Mouse (Mus musculus): ENCODE data around the gene Gpr142.

Gene Gpr142

DNA sequence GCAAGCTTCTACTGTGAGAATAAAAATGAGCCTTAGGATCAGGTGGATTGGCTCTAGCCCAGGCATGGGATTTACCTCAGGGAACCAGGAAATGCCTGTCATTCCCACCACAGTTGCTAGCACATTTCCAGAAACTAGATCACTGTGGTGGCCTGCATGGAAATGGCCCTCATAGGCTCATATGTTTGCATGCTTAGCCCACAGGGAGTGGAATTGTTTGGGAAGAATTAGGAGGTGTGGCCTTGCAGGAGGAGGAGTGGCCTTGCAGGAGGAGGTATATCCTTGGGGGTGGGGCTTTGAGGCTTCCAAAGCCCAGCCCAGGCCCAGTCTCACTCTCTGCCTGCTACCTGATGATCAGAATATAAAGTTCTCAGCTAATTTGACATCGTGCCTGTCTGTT, 3.2 kb downstream of the Gpr142 start:
- DNase-seq (ENCODE audit: inconsistent ontology term) = no peak

DNA sequence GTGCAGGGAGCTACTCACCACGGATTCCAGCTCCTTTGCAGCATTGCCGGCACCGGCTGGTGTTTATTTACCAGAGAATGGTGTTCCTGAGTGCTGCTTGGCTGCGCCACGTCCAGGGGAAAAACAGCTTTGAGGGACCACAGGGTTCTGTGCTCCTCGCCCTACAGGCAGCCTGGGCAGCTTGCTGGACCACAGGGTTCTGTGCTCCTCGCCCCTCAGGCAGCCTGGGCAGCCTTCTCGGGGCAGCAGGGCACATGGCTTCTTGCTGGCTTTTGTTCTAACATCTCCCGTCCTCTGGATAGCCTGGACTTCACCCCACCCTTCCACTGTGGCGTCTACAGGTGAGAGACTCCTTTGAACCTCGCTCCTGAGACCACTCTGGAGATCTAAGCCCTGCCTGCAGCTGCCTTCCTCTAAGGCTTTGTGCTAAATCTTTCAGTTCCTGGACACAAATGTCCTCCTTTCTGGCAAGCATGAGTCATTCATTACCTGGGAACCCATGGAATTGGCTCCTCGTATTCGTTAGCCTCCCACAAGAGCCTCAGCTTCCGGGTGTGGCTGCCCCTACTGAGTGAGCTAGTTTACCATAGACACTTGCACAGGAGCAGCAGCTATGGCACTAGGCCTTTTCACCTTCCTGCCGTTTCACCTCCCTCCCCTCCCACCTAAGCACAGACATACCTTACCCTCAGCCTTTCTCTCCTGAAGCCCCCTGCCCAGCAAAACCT, 4.0 kb downstream of the Gpr142 start:
- no peak for DNase-seq (ENCODE audit: inconsistent ontology term)

DNA sequence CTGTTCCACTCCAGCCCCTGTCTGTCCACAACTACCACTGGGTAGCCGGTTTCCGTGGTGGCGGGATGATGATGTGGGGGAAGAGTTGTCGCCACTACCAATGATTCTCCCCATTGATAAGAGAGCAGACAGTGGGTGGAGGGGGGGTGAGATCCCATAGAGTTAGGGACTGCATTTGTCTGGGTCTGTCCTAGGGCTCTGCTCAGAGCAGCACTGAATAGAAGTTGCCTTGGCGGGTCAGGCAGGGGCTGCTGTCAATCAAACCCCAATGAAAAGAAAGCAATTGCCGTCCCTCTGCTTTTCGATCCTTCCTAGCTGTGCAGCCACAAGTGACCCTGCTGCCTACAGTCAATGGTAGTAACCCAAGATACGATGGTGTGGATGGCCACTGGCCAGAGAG, 5.3 kb downstream of the Gpr142 start:
- DNase-seq (ENCODE audit: inconsistent ontology term) = no peak

DNA sequence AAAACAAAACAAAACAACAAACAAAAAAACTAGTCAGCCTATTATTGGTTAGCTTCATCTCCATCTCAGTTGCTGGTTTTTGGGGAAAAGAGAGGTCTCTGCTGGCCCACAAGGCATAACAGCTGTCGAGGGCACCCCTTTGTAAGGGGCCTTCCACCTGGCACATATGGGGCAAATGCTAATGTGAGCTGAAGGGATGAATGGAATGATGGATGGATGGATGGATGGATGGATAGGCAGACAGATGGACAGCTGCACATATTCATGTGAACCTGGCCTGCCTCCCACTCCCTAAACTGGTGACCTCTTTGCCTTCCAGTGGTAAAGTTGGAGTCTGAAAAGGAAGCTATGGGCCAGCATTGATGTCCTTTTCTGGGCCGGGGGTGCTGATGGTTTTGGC, 8.3 kb downstream of the Gpr142 start:
- no peak for DNase-seq (ENCODE audit: inconsistent ontology term)

DNA sequence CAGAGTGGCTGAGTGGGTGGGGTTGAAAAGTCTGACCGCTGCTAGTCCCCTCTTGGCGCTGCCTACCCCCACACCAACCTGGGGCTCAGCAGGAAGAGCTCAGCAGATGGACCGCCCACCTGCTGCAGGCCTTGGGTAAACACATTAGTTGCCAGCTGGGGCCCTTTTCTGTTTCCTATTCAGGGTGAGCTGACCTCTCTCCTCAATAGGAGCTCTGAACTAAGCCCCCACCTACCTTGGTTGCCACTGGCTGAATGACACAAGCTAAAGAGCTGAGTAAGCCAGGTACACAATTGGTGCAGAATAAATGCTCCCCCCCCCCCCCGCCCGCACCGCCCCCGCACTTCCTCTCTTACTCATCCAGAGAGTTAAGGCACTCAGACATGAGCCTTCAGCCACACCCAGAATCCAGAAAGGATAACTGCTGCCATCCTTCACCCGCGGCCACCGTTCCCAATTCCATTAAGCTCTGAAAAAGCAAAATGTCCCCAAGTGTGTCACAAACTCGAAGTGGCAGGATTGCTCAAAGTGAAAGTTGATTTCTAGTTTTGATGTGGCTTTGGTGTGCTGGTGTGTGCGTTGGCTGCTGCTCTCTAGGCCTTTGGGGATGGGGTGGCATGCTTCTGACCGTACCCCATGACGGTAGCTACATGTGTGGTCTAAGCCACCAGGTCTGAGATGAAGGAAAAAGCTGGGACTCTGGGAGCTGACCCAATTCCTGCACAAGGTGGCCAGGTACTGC, 9.1 kb downstream of the Gpr142 start:
- DNase-seq (ENCODE audit: inconsistent ontology term) = no peak

DNA sequence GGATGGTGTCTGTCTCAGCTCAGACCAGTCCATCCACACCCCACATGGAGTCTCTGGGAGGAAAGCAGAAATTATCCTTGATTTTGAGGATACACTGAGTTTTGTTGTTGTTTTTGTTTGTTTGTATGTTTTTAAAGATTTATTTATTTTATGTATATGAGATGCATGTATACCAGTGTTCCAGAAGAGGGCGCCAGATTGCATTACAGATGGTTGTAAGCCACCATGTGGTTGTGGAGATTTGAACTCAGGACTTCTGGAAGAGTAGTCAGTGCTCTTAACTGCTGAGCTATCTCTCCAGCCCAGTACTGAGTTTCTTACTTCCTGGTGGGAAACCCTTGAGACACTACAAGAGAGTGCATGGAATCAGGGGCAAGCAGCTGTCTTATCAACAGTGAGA, 10.6 kb downstream of the Gpr142 start:
- DNase-seq (ENCODE audit: inconsistent ontology term) = no peak

DNA sequence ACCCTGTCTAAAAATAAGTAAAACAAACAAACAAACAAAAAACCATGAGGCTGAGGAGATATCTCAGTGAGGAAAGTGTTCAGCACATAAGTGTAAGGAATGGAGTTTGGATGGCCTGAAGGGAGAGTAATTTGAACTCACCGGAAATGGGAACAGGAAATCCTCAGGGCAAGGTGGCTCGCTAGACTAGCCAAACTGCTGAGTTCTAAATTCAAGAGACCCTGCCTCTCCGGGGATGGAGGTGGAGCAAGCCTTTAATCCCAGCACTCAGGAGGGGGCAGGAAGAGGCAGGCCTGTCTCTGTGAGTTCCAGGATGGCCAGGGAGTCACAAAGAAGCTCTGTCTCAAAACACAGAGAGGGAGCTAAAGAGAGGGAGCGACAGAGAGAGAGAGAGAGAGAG, 11.6 kb downstream of the Gpr142 start:
- no peak for DNase-seq (ENCODE audit: inconsistent ontology term)

DNA sequence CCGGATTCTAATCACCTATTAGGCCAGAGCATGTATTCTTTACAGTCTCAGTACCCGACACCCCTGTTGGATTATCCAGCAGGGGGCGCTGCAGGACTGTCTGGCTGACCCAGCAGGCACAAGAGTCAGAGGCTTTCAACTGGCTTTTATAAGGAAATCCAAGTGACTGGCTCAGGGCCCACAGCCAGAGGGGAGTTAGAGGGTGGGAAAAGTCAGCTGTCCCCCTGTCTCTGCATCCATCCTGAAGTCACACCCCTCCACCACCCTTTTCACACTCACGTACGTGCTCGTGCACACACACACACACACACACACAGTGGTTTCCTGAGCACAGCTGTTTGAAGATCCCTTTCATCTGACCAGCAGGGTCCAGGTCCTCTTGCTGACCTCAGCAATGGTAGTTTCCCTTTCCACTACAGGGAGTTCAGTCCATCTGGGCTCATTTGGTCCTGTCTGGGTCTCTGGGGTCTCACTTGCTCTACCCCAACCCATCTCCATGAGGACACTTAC, 14.1 kb downstream of the Gpr142 start:
- peak; percentile 74 for DNase-seq (ENCODE audit: inconsistent ontology term)

DNA sequence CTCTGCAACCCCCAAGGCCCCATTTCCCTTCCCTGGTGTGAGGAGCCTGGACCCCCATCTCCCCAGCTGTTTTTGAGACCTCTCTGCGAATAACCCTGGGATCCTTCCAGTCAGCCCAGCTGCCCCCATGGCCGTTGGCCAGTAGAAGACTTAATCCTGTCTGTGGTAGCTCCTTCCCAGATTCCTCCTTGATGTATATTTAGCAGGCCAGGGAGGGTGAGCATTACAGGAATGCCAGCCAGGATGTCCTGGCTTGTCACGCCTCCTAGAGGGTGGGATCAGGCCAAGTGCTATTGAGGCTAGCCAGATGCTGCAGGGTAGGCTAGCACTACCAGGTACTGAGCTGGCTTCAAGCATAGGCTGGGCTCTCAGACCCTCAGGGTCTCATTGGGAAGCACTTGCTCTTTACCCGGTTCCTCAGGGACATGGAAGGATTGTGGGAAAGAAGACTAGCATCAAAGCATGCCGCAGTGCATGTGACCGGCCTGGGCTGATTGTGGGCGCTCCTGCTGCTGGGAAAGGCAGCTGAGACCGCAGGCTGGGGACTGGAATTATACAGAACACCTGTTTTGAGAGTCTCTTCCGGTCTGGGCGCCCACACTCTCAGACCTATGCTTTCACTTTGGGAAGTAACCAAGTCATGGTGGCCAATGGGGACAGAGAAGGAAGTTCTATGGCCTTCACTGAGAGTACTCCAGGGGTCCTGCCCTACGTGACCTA, 16.3 kb downstream of the Gpr142 start:
- no peak for DNase-seq (ENCODE audit: inconsistent ontology term)

DNA sequence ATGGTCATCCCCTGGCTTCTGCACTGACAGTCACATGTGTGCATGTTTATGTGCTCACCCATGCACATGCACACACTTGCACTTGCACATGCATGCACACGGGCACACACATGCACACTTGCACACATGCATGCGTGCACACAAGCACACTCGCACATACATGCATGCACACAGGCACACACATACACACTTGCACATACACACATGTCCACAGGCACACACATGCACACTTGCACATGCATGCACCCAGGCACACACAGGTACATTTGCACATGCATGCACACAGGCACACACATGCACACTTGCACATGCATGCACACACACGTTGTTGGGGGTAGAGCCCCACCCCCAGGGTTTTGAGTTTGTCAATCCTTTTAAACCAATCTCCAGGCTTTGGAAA, 18.2 kb downstream of the Gpr142 start:
- DNase-seq (ENCODE audit: inconsistent ontology term) = no peak

DNA sequence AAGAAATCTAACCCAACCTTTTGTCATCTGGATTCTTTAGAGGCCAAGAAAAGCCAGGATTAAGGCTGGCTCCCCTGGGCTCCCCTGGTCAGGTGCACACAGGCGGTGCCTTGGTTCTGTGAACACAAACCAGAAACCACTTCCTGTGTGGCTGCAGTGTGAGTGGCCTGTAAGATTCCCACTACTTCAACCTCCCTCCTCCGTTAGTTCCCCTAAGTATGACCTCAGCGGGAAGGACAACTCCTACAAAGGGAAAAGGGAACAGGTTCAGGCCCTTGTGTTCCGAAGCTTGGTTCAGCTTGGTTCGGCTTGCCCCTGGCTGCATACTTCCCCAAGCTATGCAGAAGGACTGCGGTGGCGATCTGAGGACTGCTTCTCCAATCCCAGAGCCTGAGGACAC, 19.5 kb downstream of the Gpr142 start:
- no peak for DNase-seq (ENCODE audit: inconsistent ontology term)

DNA sequence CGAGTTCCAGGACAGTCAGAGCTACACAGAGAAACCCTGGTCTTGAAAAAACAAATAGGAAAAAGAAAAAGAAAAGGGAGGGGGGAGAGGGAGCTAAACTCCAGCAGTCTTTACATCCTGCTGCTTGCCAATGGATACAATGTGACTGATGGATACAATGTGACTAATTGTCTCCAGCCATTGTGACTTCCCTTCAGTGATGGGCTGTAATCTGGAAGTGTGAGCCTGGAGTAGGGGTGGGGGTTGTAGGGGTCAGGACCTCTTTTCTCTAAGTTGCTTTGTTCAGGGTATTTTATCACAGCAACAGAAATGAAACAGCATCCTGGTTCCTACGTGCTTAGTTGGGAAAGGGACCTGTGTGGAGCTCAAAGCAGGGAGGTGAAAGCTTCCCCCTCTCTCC, 20.4 kb downstream of the Gpr142 start:
- no peak for DNase-seq (ENCODE audit: inconsistent ontology term)

DNA sequence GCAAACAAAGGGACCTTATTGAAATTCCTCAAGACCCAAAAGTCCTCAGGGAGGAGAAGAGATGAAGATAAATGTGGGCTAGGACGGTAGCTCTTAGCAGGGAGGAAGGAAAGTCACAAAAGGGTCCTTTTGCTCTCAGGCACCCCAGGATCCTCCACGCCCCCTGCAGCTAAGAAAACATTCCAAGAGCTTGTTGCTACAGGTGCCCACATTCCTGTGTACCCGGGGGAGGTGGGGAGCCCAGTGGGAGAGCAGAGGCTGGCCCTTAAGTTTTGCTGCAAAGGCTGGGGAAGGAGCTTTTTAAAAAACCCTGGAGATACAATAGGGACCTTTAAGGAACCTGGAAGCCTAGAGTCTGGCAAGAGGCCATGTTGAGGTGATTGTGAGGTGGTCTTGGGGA, 21.7 kb downstream of the Gpr142 start:
- DNase-seq (ENCODE audit: inconsistent ontology term) = no peak

DNA sequence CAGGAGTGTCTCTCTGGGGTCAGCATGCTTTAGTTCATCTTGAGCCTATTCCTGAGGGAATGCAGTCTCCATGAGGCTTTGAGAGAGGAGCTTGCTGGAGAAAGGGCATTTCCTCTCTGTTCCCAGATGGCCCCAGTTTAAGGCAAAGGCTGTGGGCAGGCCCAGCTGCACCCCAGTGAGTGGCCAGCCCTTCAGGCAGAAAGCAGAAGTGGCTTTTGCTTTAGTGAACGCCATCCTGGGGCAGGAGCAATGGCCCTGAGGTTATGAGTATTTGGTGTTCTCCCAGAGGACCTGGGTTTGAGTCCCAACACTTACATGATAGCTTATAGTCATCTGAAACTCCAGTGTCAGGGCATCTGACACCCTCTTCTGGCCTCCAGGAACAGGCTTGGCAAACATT, 22.6 kb downstream of the Gpr142 start:
- DNase-seq (ENCODE audit: inconsistent ontology term) = no peak

DNA sequence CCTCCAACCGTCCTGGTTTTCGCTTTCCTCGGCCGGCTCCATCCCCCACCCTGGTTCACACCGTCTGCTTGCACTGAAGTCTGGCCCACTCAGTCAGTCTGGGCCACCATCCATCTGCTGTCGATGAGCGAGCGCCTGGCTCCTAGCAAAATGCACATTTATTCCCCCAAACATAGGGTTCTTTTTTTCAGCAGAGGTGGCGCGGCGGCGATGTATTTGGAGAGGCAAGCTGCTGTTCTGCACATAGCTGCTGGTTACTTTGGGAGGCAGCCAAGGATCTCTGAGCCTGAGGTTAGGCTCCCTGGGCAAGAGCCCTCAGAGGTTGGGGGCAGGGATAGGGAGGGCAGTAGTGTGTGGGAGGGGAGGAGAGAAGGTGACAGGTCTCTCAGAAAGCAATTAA, 24.0 kb downstream of the Gpr142 start:
- DNase-seq (ENCODE audit: inconsistent ontology term) = peak; percentile 53

DNA sequence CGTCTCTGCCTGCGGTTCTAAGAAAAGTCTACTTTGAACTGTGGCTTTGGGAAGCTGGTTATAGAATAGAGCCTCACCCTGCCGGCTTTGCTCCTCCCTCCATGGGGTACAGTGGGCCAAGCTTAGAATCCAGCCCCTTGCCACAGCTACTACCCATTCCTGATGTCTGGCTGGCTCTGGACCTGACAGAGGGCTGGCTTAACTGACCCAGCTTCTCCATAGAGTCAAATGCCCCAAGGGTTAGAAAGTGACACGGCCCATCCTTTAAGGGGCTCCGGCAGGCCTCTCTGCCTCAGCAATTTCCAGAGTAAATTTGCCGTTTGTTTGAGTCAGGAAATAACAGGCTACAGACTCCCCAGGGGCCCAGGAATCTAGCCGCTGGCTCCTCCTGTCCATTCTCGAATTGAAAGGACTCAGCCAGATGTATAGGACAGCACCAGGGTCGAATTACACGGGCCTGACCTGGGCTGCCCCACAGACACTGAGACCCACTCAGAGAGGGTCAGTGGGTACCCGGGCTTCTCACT, 24.5 kb downstream of the Gpr142 start:
- DNase-seq (ENCODE audit: inconsistent ontology term) = peak; percentile 16

DNA sequence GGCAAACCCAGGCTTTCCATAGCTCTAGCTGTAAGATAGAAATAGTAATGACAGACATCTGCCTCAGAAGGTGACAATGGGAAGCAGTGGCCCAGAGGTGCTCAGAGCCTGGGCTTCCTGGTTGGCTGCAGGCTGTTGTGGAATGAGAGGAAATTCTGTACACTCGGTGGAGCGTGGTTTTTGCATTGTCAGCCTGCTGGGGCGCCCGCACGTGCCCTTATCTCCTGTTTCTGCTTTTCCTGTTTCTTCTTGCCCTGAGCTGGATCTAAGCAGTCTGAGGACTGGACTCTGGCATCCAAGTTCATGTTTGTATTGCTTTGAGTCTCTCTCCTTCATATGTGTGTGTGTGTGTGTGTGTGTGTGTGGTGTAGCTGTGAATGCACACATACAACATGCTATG, 28.0 kb downstream of the Gpr142 start:
- no peak for DNase-seq (ENCODE audit: inconsistent ontology term)

DNA sequence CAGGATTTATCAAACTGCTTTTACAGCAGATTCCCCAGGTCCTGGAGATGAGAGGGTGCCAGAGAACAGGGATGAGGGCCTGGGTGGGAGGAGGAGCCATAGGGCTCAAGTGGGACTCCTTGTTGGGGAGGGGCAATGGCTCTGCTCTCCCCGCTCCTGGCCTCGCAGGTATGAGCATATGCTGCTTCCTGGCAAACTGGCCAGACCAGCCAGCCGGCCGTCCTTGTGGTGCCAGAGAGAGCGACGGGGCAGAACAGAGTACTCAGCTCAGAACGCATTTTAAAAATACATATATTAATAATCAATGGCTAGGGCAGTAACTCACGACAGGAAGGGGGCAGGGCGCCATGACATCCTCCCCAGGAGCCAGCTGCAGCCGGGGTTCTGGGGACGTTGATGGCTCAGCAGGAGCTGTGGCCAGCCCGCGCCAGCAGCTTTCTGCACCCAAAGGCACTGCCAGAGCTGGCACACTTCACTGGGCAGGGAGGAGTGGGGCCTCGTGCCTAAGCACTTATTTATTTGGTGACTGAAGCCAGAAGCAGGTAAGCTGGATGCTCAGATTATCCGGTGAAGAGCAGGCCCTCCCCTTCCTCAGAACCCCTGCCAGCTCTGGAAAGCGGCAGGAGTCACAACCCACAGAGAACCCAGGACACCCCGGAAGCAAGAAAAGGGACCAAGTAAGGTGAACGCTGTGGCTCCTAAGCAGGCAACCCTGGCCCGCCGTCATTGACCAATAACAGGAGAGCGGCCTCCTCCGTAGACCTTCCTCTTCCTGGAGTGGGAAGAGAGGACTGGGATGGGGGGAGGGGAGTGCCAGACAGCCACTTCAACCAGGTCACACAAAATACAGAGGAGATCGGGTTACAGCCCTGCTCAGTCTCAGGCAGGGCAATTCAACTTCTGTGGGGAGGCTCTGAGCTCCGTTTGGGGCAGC, 31.0 kb downstream of the Gpr142 start:
- peak; percentile 84 for DNase-seq (ENCODE audit: inconsistent ontology term)

DNA sequence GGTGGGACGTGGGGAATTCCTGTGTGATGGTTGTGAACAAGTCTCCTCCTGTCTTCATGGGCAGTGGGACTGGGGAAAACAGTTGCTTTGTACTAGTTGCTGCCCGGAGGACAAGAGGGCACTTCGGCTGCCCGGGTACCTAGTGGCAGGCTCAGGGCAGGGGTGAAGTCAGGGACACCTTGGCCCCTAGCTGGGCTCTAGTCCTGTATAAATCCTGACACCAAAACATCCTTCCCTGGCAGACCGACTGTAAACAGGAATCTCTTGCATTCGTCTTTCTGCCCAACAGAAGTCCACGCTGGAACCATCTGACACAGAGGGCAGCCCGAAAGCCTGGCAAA, 31.7 kb downstream of the Gpr142 start:
- DNase-seq (ENCODE audit: inconsistent ontology term) = no peak

DNA sequence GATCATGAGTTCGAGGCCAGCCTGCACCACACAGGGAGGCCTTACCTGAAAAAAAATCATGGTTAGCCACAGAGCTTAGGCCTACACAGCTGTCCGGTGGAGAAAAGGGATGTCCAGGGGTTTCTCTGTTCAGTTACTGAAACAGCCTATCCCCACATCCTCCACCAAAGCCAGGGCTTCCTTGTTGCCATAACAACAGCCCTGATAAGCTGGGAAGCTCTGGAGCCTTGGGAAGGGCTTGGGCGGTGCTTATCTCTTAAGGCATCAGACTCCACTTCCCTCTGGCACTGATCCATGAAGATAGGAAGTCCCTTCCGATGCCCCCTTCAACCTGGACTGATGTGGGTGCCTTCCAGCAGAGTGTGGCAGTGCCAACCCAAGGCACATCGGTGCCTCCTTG, 34.4 kb downstream of the Gpr142 start:
- no peak for DNase-seq (ENCODE audit: inconsistent ontology term)

DNA sequence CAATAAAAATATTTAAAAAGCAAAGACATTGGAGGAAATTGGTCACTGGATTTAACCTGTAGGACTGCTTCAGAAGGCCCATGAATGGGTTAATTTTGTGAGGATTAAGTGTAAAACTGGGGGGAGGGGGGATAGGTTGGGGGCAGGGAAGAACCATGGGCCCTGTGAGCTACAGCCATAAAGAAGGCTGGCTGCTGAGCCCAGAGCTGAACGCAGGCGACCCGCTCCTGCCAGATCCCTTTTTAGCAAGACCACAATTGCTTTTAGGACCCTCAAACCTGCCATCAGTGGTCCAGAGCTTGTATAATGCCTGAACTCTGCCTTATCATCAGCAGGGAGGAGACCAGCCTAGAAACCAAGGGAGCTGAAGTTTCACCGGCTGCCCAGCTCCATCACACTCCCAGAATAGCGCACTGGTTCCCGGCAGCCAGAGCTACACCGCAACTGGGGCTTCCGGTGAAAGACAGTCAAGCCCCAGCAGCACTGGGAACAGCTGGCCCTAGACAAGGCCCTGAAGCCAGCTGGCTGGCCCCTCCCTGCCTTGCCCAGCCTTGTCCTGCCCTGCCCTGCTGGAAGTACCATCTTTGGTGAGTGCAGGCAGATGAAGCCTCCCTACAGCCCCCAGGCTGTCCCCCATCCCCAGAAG, 45.2 kb downstream of the Gpr142 start:
- no peak for DNase-seq (ENCODE audit: inconsistent ontology term)

Data from Muller cell, postnatal 12 days (primary cell).